Mouse (Mus musculus): ENCODE measurements around the gene 4930548H24Rik. TPM values are rescaled to one million over a fixed set of nuclear protein-coding genes. Genes with fewer than 3 reads are reported as not detected.

4930548H24Rik gene
- polyA plus RNA-seq, 1 experiment from 2014 or later: not detected

Other genes with a start within 250 kb of the 4930548H24Rik start
- gene Nrbp1, start 244.9 kb upstream of the 4930548H24Rik start, polyA plus RNA-seq (2015; fragmentation: Nextera tagmentation; extraction: Ambion mirVana): 47.5 and 48.1 TPM in 2 replicates
- 0.23 TPM in 1 of 2 replicates, not detected in the other for gene Gm9970, start 244.5 kb upstream of the 4930548H24Rik start, polyA plus RNA-seq (2015; fragmentation: Nextera tagmentation; extraction: Ambion mirVana)
- gene Krtcap3, start 234.0 kb upstream of the 4930548H24Rik start, polyA plus RNA-seq (2015; fragmentation: Nextera tagmentation; extraction: Ambion mirVana): 3.9 and 4.9 TPM in 2 replicates
- gene Ift172, start 194.6 kb upstream of the 4930548H24Rik start, polyA plus RNA-seq (2015; fragmentation: Nextera tagmentation; extraction: Ambion mirVana): 3.9 and 4.5 TPM in 2 replicates
- gene Fndc4, start 189.7 kb upstream of the 4930548H24Rik start, polyA plus RNA-seq (2015; fragmentation: Nextera tagmentation; extraction: Ambion mirVana): 4.5 and 4.6 TPM in 2 replicates
- gene Gckr, start 188.3 kb upstream of the 4930548H24Rik start, polyA plus RNA-seq (2015; fragmentation: Nextera tagmentation; extraction: Ambion mirVana): 19.4 and 25.0 TPM in 2 replicates
- gene Zfp512, start 33.3 kb upstream of the 4930548H24Rik start, polyA plus RNA-seq (2015; fragmentation: Nextera tagmentation; extraction: Ambion mirVana): 12.4 and 12.9 TPM in 2 replicates
- gene Gpn1, start 9.0 kb downstream of the 4930548H24Rik start, polyA plus RNA-seq (2015; fragmentation: Nextera tagmentation; extraction: Ambion mirVana): 16.3 and 18.5 TPM in 2 replicates
- 9.6 and 11.1 TPM in 2 replicates for gene Slc4a1ap, start 41.3 kb downstream of the 4930548H24Rik start, polyA plus RNA-seq (2015; fragmentation: Nextera tagmentation; extraction: Ambion mirVana)
- gene Supt7l, start 42.1 kb downstream of the 4930548H24Rik start, polyA plus RNA-seq (2015; fragmentation: Nextera tagmentation; extraction: Ambion mirVana): 7.4 and 7.6 TPM in 2 replicates
- gene Mrpl33, start 111.2 kb downstream of the 4930548H24Rik start, polyA plus RNA-seq (2015; fragmentation: Nextera tagmentation; extraction: Ambion mirVana): 131 and 158 TPM in 2 replicates
- gene Rbks, start 211.9 kb downstream of the 4930548H24Rik start, polyA plus RNA-seq (2015; fragmentation: Nextera tagmentation; extraction: Ambion mirVana): 17.3 and 18.8 TPM in 2 replicates
- 30.8 and 32.0 TPM in 2 replicates for gene Babam2, start 211.9 kb downstream of the 4930548H24Rik start, polyA plus RNA-seq (2015; fragmentation: Nextera tagmentation; extraction: Ambion mirVana)

Data from liver, embryonic 15.5 days (tissue).